ENCODE assay signal across 9 mouse cellular contexts in genomic region chr5:28458821-28459240, GRCm38 (mm10). TPM values are rescaled to one million over a fixed set of nuclear protein-coding genes. Genes with fewer than 3 reads are reported as not detected.
DNase-seq lines count a peak whose midpoint lies in the region; ATAC-seq lines count a peak whose summit lies in the region.
"Had no signal": no experiment of that assay in that cellular context is flagged by ENCODE, and none has a peak within 500 bp of the region (broad histone marks: within the 10 kb centered on the region; RNA-seq: fewer than 3 reads in every experiment).

No protein-coding gene starts in this region.

- H3K4me3 ChIP-seq in kidney, embryonic 15.5 days (replicated peaks) = peak overlapping the region; percentile 42
- peak overlapping the region; percentile 39 for H3K4me3 ChIP-seq in embryonic facial prominence, embryonic 15.5 days (replicated peaks)
- peak overlapping the region; percentile 45 for H3K4me3 ChIP-seq in limb, embryonic 12.5 days (replicated peaks)
- H3K4me3 ChIP-seq in neural tube, embryonic 12.5 days = peak overlapping the region; percentile 13; the same call in 1 of the 2 replicates
- H3K4me3 ChIP-seq: erythroblast, embryonic 14.5 days had no signal

- DNase-seq in kidney, adult 8-10 months = no peak
- no peak for DNase-seq in cerebellum, postnatal 25 days
- no peak for DNase-seq in right cerebral cortex, postnatal 25 days
- DNase-seq in cerebellum, adult 8-10 months = no peak

- ATAC-seq in kidney, embryonic 15.5 days (replicated peaks; ENCODE audit: low FRiP score) = peak; percentile 38; the same call in 1 of the 2 replicates
- no peak for ATAC-seq in embryonic facial prominence, embryonic 15.5 days (ENCODE audit: insufficient number of reproducible peaks, low FRiP score, low TSS enrichment, low read depth)
- ATAC-seq in limb, embryonic 12.5 days (ENCODE audit: insufficient number of reproducible peaks, insufficient read depth, low FRiP score, low TSS enrichment, low read depth) = no peak
- peak; percentile 11; the same call in 1 of the 2 replicates for ATAC-seq in neural tube, embryonic 12.5 days (ENCODE audit: low FRiP score, low read depth)

- H3K4me2 ChIP-seq in kidney, embryonic 15.5 days = peak overlapping the region; percentile 67
- H3K4me2 ChIP-seq in embryonic facial prominence, embryonic 15.5 days (replicated peaks) = peak overlapping the region; percentile 63
- peak overlapping the region; percentile 70 for H3K4me2 ChIP-seq in limb, embryonic 12.5 days
- H3K4me2 ChIP-seq in neural tube, embryonic 12.5 days (replicated peaks) = peak overlapping the region; percentile 59

- no peak overlapping the region for H3K9ac ChIP-seq in kidney, embryonic 15.5 days
- no peak overlapping the region for H3K9ac ChIP-seq in embryonic facial prominence, embryonic 15.5 days
- no peak overlapping the region for H3K9ac ChIP-seq in limb, embryonic 12.5 days (replicated peaks)
- H3K9ac ChIP-seq in neural tube, embryonic 12.5 days = no peak overlapping the region

- no peaks in the 10 kb centered on the region for H3K9me3 ChIP-seq in kidney, embryonic 15.5 days (replicated peaks)
- no peaks in the 10 kb centered on the region for H3K9me3 ChIP-seq in embryonic facial prominence, embryonic 15.5 days (replicated peaks)
- no peaks in the 10 kb centered on the region for H3K9me3 ChIP-seq in limb, embryonic 12.5 days
- H3K9me3 ChIP-seq in neural tube, embryonic 12.5 days = no peaks in the 10 kb centered on the region

- whole genome bisulfite sequencing in kidney, embryonic 15.5 days = 0% methylated on average over 27 of the region's 27 CpGs
- under 1% methylated on average over 27 of the region's 27 CpGs for WGBS in embryonic facial prominence, embryonic 15.5 days
- under 1% methylated on average over 27 of the region's 27 CpGs for WGBS in limb, embryonic 12.5 days
- WGBS in neural tube, embryonic 12.5 days = under 1% methylated on average over 27 of the region's 27 CpGs

- H3K4me1 ChIP-seq in kidney, embryonic 15.5 days = peaks cover 55% of the 10 kb centered on the region
- peaks cover 34% of the 10 kb centered on the region for H3K4me1 ChIP-seq in embryonic facial prominence, embryonic 15.5 days
- peaks cover 45% of the 10 kb centered on the region for H3K4me1 ChIP-seq in limb, embryonic 12.5 days (replicated peaks)
- peaks cover 39% of the 10 kb centered on the region for H3K4me1 ChIP-seq in neural tube, embryonic 12.5 days

- H3K27ac ChIP-seq in kidney, embryonic 15.5 days = no peak overlapping the region
- no peak overlapping the region for H3K27ac ChIP-seq in embryonic facial prominence, embryonic 15.5 days (replicated peaks)
- H3K27ac ChIP-seq in limb, embryonic 12.5 days = no peak overlapping the region
- no peak overlapping the region for H3K27ac ChIP-seq in neural tube, embryonic 12.5 days

- peaks cover 96% of the 10 kb centered on the region for H3K27me3 ChIP-seq in kidney, embryonic 15.5 days
- peaks cover 81% of the 10 kb centered on the region for H3K27me3 ChIP-seq in embryonic facial prominence, embryonic 15.5 days
- H3K27me3 ChIP-seq in limb, embryonic 12.5 days = peaks cover 90% of the 10 kb centered on the region
- H3K27me3 ChIP-seq in neural tube, embryonic 12.5 days (replicated peaks) = peaks cover 87% of the 10 kb centered on the region

- H3K36me3 ChIP-seq in kidney, embryonic 15.5 days = no peaks in the 10 kb centered on the region
- H3K36me3 ChIP-seq in embryonic facial prominence, embryonic 15.5 days = no peaks in the 10 kb centered on the region
- no peaks in the 10 kb centered on the region for H3K36me3 ChIP-seq in limb, embryonic 12.5 days
- no peaks in the 10 kb centered on the region for H3K36me3 ChIP-seq in neural tube, embryonic 12.5 days

RNA-seq across cellular contexts. Expression of gene Shh, which starts 8.2 kb away (rescaled TPM):
- polyA plus RNA-seq in kidney, embryonic 15.5 days (2015; fragmentation: Nextera tagmentation; extraction: Ambion mirVana) = 0.80 and 1.0 TPM in 2 replicates
- polyA plus RNA-seq in embryonic facial prominence, embryonic 15.5 days (2015; fragmentation: Nextera tagmentation; extraction: Ambion mirVana) = 2.2 and 2.9 TPM in 2 replicates
- polyA plus RNA-seq in limb, embryonic 12.5 days (2016; fragmentation: Nextera tagmentation; extraction: Ambion mirVana) = 0.08 and 0.09 TPM in 2 replicates
- 3.0 and 3.6 TPM in 2 replicates for polyA plus RNA-seq in neural tube, embryonic 12.5 days (2016; fragmentation: Nextera tagmentation; extraction: Ambion mirVana)

Comparison
In these comparisons a context has a peak if more than half of its experiments do, and no peak if none do; other contexts are left out.
1. ATAC-seq: peak in kidney, embryonic 15.5 days (single experiment) and neural tube, embryonic 12.5 days (single experiment); none in embryonic facial prominence, embryonic 15.5 days (single experiment) and limb, embryonic 12.5 days (single experiment).
2. Peak in every context shown above with its lines, with median percentiles within 50 percentile points of each other: H3K4me2 ChIP-seq and H3K4me3 ChIP-seq.